Mouse (Mus musculus) induced T-regulatory cell, adult 2 months (primary cell): ENCODE measurements around the gene Serpinb1c.
"Not testable (repeated sequence)": the region's sequence is repeated elsewhere in the genome, so short reads cannot be mapped to it uniquely, and the experiment has no call there.

Experiments used
- DNase-seq: peaks from one replicate; pipeline ENCODE4 v3.0.0-alpha.2; 2012; ENCODE audit warnings: low read depth

Gene Serpinb1c

DNA sequence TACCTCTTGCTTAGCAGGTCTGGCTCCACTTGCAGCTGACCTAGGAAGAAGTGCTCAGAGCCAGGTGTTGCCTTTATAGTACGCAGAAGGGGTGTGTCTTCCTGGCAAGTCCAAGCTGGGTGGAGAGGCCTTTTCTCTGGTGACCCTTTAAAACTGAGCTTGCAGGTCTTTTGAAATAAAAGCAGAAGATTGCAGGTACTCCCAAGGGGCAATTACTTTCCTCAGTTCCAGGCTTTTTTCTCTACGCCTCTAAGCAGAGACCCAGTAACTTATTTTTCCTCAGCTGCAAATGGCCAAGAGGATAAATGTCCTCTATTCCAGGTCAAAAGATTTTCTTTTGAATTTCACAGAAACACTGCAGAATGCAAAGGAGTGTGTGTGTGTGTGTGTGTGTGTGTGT, at the start of gene Serpinb1c:
Gene Serpinb1c, minus strand, starts transcription at position 101 of the 400 bp plus-strand sequence.
- no peak for DNase-seq

DNA sequence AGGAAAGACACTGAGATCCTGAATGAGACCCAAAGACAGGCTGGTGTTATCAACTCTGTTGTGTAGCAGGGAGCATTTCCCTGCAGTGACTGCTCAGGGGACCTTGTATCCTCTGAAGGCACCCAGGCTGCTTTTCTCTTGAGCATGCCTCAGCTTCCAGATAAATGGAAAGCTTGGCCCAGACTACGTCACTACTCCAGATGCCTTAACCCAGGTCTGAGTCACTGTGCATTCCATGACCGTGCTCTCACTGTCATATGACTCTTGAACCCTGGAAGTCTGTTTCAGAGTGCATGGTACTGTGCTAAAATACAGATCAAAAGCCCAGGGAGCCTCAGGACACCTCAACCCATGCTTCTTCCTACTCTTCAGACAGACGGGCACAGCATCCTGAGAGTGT, 41.2 kb upstream of the Serpinb1c start:
- DNase-seq: not testable (repeated sequence)

GRCm38 (mm10) chr13:32938275-32938674, 40.3 kb upstream of the Serpinb1c start:
- not testable (repeated sequence) for DNase-seq

GRCm38 (mm10) chr13:32934706-32935381, 36.8 kb upstream of the Serpinb1c start:
- DNase-seq: no peak

DNA sequence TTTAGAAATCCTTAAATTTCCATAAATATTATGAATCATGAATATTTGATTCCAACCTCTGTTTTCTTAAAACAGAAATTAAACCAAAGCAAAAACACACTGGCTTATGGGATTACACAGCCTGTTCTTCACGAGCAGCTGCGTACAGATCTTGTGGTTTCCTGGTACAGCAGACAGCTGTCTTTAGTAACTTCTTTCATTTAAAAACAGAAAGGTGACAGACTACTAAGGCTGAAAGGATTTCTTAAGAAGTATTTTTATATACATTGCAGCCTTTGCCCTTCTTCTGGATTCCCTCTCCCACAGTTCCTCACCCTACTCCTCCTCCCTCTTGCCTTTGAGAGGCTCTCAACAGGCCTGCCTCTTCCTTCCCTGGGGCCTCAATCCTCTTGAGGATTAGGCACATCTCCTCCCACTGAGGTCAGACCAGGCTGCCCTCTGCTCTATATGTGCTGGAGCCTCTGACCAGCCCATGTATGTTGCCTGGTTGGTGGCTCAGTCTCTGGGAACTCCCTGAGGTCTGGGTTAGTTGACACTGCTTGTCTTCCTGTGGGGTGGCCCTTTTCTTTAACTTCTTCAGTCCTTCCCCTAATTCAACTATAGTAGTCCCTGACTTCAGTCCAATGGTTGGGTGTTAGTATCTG, 31.2 kb upstream of the Serpinb1c start:
- peak; percentile 18 for DNase-seq

GRCm38 (mm10) chr13:32927241-32927640, 29.2 kb upstream of the Serpinb1c start:
- DNase-seq: no peak

DNA sequence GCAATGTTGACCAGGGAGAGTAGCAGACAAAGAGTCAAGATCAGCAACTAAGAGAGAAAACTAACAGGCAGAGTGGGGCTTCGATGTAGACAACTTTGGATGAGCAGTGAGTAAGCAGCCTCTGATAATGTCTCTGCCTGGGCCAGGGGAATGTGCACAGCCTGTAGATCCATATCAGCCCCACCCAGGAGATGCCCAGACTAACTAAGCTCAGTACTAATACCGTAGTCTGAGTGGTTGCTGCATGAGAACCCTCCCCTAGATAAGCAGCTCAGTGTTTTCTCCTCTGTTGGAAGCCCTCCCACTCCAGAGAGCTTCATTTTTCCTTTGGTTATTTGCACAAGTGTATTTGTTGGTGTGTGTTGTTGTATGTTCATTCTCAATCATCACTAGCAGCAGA, 28.6 kb upstream of the Serpinb1c start:
- DNase-seq: no peak

DNA sequence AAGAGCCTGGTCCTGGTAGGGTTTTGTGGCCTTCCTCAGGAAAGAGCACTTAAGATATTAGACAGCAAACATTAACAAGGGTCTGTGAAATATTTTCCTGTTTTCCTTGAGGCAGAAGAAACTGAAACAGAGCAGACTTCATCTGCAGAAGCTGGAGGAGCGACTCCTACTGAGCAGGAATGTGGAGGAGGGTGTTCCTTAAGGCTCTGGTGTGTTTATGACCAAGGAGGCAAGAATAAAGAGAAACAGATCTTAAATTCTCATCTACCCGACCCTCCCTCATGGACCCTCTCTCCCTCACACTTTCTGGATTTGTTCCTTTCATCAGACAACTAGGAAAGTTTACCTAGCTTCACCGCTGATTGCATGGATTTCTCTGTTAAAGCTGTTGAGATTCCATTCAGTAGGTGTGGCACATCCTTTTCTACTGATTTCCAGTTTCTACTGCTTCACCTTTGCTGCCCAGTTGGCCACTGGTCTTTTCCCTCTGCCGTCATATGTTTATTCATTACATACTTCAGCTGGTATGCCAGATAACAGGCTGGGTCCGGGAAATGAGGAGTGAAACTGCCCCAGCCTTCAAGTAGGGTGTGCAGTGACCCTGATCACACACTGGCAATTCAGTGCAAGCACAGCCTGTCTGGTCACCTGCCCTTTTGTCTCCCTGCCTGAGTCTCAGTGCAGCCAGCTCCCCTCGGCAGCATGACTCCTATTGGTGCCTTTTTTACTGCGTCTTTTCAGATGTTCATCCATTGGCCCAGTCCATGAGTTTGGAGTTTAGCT, 26.8 kb upstream of the Serpinb1c start:
- no peak for DNase-seq

DNA sequence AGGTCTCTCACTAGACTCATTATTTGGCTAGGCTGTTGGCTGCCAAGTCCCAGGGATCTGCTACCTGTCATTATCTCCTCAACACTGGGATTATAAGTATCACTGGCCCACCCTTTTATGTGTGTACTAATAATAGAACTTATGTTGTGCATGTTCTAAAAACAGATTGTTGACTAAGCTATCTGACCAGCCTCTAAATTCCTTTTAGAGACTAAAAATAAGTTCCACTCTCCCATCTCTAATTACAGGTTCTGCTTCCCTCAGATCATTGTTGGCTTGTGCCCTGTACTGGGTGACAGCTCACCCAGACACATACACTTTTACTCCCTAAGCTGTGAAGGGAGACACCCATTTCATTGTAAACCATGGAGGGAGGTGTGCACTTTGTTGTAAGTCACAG, 24.6 kb upstream of the Serpinb1c start:
- no peak for DNase-seq

DNA sequence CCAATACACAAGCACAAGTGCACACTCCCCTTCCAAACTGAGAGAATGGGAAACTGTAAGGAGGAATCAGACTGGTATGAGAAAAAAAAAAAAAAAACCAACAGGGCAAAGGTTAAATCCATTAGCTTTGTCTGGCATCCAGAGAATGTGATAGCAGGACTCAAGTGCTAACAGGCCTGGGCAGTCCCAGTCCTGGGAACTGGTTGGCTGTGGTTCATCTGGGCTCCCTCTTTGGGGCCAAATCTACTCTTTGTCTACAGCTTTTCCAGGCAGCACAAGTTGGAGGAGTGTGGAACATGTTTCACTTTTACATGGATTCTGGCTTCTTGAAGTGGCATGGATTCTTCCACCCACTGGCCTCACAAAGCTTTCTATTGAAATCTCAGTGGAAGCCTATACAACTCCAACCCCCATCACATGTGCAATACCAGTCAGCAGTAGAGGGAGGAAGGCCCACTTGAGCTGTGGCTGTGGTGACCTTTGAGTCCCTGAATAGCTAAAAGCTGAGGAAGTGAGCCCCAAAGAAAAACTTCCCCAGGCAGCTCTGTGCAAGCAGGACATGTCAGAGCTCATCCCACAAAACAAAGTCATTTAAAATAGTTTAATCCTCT, 14.9 kb upstream of the Serpinb1c start:
- DNase-seq: no peak

DNA sequence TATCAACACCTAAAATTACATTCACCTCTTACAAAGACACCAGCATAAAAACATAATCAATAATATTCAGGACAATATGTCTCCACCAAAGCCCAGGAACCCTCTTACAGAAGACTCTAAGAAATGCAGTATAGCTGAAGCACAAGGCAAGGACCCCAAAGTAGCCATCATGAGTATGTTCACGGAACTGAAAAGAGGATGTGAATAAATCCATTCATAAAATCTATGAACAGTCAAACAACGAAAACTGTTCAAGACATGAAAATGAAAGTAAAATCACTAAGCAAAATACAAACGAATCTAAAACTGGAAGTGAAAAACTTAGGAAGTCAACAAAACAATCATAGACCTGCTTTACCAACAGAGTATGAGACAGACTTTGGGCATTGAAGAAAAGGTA, 10.2 kb upstream of the Serpinb1c start:
- DNase-seq: peak; percentile 41

DNA sequence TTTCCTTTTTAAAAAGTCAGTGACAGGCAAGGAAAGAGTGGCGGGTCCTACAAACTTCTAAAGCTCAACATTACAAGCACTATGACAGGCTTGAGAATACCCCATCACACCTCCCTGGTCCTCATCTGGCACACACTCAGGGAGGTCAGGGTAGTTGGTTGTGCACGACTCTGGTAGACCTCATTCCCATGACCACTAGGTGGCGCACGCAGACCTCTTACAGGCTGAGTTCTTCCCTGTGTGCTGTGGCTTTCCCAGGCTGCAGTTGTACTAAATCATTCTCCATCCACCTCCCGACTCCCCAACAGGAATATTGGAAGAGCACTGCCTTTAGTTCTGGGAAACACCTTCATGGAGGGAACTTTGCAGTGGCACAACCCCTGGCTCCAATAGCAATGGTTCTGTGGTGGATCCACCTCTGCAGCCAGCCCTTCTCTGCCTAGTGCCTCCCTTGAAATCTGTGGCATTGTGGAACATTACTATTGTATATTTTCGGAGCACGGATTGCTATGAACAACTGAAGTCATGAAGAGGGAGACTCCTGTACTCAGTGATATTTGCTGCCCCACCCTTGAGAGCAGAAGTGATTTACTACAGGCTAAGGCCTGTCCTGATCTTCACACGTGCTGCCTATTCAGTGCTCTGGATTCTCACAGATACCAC, 5.3 kb upstream of the Serpinb1c start:
- peak; percentile 89 for DNase-seq

GRCm38 (mm10) chr13:32902481-32903015, 4.5 kb upstream of the Serpinb1c start:
- DNase-seq: peak; percentile 81

- peak; percentile 67 for DNase-seq
Observed at GRCm38 (mm10) chr13:32900639-32901038, 2.6 kb upstream of the Serpinb1c start.

DNA sequence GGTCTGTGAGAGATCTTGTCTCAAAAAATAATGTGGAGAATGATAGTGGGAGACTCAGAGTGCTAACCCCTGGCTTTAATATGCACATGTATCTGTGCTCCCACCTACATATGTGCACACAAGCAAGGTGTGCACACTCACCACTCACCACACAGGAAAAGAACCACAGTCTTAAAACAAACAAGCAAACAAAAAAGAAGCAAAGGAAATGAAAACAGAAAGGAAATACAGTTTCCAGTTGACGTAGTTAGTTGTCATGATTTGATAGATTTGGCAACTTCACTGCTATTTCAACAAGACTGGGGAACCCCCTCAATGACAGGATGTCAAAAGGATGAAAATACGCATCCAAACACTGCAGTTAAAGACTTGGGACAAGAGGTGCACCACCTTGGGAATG, 1.1 kb upstream of the Serpinb1c start:
- DNase-seq: peak; percentile 52

DNA sequence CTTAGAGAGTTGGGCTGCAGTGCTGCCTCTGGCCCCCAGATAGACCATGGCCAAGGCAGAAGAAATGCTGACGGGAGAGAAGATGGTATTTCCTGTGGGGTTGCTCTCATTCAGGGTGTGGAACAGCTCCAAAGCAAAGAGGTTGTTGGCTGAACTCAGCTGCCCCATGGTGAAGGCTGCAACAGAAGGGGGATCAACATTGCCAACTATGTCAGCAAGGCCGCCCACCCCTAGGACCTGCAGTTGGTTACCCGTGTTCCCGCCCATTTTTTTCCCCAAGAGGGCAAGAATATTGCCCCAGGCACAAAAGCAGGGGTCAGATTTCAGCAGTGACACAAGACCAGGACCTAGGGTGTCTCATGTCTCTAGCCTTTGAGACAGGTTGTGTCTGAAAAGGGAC, 1.1 kb downstream of the Serpinb1c start:
- DNase-seq: no peak

- no peak for DNase-seq
Observed at GRCm38 (mm10) chr13:32884755-32885154, 13.3 kb downstream of the Serpinb1c start.

DNA sequence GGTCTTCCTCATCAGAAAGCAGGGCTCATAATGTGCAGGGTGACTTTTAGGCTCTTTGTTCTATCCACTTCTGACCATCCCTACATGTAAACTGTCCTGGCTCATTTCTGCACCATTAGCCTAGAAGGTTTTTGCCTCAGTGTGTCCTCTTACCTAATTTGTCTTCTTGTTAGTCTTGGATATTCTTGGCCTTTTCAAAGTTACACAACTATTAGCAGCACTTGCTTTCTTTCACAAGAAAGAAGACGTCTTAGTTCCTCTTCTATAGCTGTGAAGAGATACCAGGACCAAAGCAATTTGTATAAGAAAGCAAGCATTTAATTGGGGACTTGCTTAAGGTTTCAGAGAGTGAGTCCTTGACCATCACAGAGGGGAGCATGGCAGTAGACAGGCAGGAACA, 24.1 kb downstream of the Serpinb1c start:
- DNase-seq: no peak

GRCm38 (mm10) chr13:32868843-32869242, 29.2 kb downstream of the Serpinb1c start:
- DNase-seq: no peak

- DNase-seq: not testable (repeated sequence)
Observed at GRCm38 (mm10) chr13:32868233-32868632, 29.8 kb downstream of the Serpinb1c start.

DNA sequence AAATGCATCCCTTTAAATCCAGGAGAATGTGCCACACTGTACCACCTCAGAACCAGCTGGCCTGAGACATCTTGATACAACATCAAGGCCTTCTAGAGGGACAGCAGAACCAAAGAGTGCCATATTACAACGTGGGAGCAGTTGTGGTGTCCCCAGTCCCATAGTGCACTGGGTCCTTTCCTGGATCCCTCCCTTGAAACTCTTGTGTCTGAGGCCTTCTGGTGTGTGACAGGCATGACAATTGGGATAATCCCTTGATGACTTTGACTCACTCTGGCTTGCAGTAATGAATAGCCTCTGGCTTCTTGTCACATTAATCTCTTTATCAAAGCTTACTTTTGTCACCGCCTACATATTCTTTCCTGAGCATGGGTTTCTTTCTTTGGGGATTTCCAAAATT, 31.0 kb downstream of the Serpinb1c start:
- peak; percentile 21 for DNase-seq

- peak; percentile 85 for DNase-seq
Observed at GRCm38 (mm10) chr13:32866484-32866883, 31.5 kb downstream of the Serpinb1c start.
